Mouse (Mus musculus) MEL-GATA-1-ER (cell line): ENCODE data around the gene Vmn2r80.
"Not testable (repeated sequence)": the region's sequence is repeated elsewhere in the genome, so short reads cannot be mapped to it uniquely, and the experiment has no call there.

ENCODE experiments used
- DNase-seq: peaks from one replicate; pipeline ENCODE4 v3.0.0-alpha.2; 2012; ENCODE audit warnings: low read depth; ENCODE audit errors: extremely low read depth

Vmn2r80 gene

GRCm38 (mm10) chr10:79148469-79148868 is at the start of gene Vmn2r80:
TSS of gene Vmn2r80 (plus strand) at chr10:79148769.
- DNase-seq, result not testable (repeated sequence)

DNA sequence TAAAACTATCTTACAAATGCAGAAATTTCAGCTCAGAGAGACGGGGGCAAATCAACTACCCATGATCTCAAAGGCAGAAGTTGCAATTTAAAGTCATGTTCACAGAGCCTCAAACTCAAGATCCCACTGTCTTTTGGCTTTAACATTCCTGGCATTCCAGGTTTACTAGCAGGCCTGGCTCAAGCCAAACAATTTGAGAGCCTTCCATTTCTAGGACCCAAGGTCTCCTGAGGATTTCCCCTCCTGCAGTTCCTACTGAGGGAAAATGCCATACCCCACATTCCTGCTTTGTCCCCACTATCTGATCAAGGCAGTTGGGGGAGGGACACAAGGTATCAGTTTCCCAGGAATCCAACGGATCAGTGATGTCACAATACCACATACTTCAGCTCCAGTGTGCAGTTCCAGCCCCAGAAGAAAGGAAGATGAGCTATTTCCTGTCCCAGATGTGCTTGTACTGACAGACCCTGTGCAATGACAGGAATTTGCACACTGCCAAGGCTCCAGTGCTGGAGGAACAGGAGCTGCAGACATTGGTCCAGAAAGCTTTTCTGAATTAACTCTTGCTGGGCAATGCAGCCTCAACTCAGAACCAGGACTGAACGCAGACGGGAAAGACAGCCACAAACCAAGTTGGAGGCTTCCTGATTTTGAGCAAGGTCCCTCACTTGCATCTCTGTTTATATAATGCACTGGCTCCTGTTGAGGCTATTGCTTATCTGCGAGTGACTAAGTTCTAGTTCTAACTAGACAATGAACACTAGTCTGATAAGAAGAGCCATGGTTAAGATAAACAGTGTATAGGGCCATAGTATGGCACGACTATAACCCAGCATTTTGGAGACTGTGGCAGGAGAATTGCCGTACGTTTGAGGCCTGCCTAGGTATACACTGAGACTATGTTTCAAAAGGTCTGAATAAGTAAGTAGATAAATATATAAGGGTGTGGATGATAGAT is 42.0 kb upstream of the Vmn2r80 start:
- no peak for DNase-seq

- DNase-seq, result no peak
These were observed 41.0 kb upstream of the Vmn2r80 start for GRCm38 (mm10) chr10:79107531-79107930.

- no peak for DNase-seq
These were observed 39.4 kb upstream of the Vmn2r80 start for GRCm38 (mm10) chr10:79109156-79109555.

- no peak for DNase-seq
These were observed 38.1 kb upstream of the Vmn2r80 start for GRCm38 (mm10) chr10:79110482-79110881.

DNA sequence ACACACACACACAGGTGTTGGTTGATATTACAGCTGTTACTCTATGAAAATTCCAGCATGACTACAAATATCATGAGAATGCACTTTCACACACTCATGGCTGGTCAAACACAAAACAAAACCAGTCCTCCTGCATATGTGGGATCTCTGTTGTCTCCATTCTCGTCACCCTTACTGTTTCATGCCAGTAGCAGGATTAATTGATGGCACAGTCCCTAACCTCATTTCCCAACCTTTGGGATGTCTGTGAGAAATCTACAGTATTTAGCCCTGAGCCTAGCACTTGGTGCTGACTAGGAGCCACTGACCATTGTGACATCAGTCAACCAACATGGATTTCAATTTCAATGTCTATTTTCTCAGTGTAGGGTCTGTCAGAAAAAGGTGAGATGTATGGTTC is 33.5 kb upstream of the Vmn2r80 start:
- no peak for DNase-seq

DNA sequence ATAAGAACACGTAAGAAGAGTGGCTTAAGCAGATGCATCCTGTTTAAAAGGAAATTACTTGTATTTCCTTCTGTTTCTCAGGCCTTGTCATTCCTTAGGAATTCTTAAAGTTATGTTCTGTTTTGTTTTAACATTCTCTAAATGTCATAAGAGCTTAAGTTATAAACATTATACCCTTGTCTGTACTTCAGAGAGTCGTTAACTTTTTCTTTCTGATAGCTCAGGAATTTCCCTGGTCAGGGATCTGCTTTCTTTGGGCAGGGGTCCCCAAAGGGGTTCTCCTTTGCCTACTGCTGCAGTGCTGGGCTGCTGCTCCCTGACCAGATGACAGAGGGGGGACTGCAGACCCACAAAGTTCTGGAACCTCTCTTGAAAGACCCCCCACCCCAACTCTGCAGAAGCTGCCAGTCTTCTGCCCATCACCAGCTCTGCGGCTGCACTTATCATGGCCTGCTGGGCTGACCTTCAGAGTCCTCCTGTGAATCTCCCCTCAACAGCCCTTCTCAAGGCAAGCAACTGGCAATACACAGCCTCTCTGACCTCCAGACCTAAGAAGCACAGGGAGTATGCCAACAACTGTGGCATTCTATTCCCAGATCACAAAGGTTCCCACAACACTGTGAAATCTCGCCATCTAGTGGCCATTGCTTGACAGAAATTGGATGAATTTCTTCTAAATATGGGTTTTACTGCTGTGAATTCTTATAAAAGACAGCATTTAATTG is 32.3 kb upstream of the Vmn2r80 start:
- DNase-seq, result peak; percentile 16

GRCm38 (mm10) chr10:79151602-79152001 is 3.0 kb downstream of the Vmn2r80 start:
- no peak for DNase-seq

DNA sequence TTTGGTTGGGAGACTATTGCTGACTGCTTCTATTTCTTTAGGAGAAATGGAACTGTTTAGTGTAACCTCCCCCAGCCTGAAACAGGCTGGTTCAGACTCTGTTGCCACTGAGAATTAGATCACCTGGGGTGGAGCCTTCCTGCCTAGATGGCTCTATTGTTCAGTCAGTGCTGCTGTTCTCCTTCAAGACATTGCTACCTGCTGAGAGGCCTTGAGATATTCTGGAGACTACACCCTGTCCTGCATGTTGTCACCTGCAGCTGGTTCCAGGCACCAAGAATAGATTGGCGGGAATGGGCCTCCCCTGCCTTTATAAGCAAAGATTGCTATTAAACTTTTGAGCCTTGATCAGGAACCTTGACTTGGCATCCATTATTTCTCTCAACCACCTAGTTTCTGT is 51.4 kb downstream of the Vmn2r80 start:
- DNase-seq, result not testable (repeated sequence)

GRCm38 (mm10) chr10:79220432-79220831 is 71.9 kb downstream of the Vmn2r80 start:
- DNase-seq, result no peak

DNA sequence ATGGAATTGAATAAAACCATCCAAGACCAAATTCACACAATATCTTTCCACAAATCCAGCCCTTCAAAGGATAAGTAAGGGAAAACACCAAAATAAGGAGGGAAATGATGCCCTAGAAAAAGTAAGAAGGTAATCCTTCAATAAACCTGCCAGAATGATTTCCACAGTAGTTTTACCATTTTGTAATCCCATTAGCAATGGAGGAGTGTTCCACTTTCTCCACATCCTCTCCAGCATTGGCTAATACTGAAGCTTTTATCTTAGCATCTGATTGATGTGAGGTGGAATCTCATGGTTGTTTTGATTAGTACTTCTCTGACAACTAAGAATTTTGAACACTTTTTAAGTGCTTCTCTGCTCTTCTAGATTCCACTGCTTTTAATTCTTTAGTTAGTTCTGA is 73.0 kb downstream of the Vmn2r80 start:
- DNase-seq, result no peak

- DNase-seq, result no peak
These were observed 73.6 kb downstream of the Vmn2r80 start for GRCm38 (mm10) chr10:79222214-79222613.
